Mouse (Mus musculus): ENCODE results near the gene Rnf149. TPM values are rescaled to one million over a fixed set of nuclear protein-coding genes. Genes with fewer than 3 reads are reported as not detected.

The Rnf149 gene
- polyA plus RNA-seq, 1 experiment = 16.6 TPM

GRCm38 (mm10) chr1:39536701-39537100 is 40.5 kb downstream of the Rnf149 start:
- no peak overlapping the region for H3K4me3 ChIP-seq (ENCODE audit: control insufficient read depth, insufficient read depth, low read length)
- H3K27ac ChIP-seq (ENCODE audit: control insufficient read depth, insufficient read depth, low read length) = no peak overlapping the region
- DNase-seq = no peak
- H3K27me3 ChIP-seq (ENCODE audit: control insufficient read depth, insufficient read depth, low read length) = no peaks in the 10 kb centered on the region
- 49% methylated on average over 7 of the region's 7 CpGs for WGBS
- peaks cover 31% of the 10 kb centered on the region for H3K36me3 ChIP-seq (ENCODE audit: control insufficient read depth, insufficient read depth, low read length)
- peaks cover 5% of the 10 kb centered on the region for H3K4me1 ChIP-seq (replicated peaks; ENCODE audit: control insufficient read depth, insufficient read depth, low read length)
- TF ChIP-seq CTCF (IDR thresholded peaks at IDR 0.05; ENCODE audit: borderline replicate concordance, control insufficient read depth, extremely low read depth, insufficient read depth, low read length, poor library complexity) = no peak
- no peak for TF ChIP-seq POLR2A (IDR thresholded peaks at IDR 0.05; ENCODE audit: control insufficient read depth, extremely low read depth, insufficient read depth, low read length, poor library complexity)

DNA sequence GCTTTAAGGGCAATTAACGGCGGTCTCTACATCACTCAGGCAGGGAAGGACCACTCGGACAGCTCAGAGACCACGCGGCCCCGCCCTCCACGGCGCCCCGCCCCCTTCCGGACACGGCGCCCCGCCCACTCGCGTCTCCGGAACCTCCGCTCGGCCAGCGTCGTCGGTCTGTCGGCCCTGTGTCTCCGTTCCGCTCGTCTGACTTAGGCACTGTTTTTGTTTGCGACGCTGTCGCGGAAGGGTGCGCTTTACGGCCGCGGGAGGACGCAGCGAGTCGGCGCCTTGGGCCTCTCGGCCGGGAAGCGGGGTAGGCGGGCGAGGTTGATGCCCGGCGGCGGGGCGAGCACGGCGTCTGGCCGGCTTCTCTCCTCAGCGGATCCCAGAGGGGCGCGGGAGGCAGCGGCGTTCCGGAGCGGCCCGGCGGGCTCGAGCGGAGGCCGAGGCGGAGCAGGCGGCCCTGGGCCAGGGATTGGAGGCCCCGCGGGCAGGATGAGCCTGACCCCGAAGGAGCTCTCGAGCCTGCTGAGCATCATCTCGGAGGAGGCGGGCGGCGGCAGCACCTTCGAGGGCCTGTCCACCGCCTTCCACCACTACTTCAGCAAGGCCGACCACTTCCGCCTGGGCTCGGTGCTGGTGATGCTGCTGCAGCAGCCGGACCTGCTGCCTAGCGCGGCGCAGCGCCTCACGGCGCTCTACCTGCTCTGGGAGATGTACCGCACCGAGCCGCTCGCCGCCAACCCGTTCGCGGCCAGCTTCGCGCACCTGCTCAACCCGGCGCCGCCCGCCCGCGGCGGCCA is 41.5 kb downstream of the Rnf149 start:
- H3K27me3 ChIP-seq (ENCODE audit: control insufficient read depth, insufficient read depth, low read length) = no peaks in the 10 kb centered on the region
- peaks cover 5% of the 10 kb centered on the region for H3K4me1 ChIP-seq (replicated peaks; ENCODE audit: control insufficient read depth, insufficient read depth, low read length)
- peak overlapping the region; percentile 67 for H3K4me3 ChIP-seq (ENCODE audit: control insufficient read depth, insufficient read depth, low read length)
- H3K27ac ChIP-seq (ENCODE audit: control insufficient read depth, insufficient read depth, low read length) = no peak overlapping the region
- peak; percentile 98 for DNase-seq
- under 1% methylated on average over 100 of the region's 100 CpGs for WGBS
- peak; percentile 49; the same call in 1 of the 2 replicates for TF ChIP-seq POLR2A (IDR thresholded peaks at IDR 0.05; ENCODE audit: control insufficient read depth, extremely low read depth, insufficient read depth, low read length, poor library complexity)
- no peak for TF ChIP-seq CTCF (IDR thresholded peaks at IDR 0.05; ENCODE audit: borderline replicate concordance, control insufficient read depth, extremely low read depth, insufficient read depth, low read length, poor library complexity)
- H3K36me3 ChIP-seq (ENCODE audit: control insufficient read depth, insufficient read depth, low read length) = peaks cover 27% of the 10 kb centered on the region

GRCm38 (mm10) chr1:39534831-39535230 is 42.4 kb downstream of the Rnf149 start, which contains the start of gene Cnot11:
Gene Cnot11 (plus strand): TSS chr1:39534992.
- peaks cover 5% of the 10 kb centered on the region for H3K4me1 ChIP-seq (replicated peaks; ENCODE audit: control insufficient read depth, insufficient read depth, low read length)
- no peak for DNase-seq
- WGBS = 66% methylated on average over 13 of the region's 13 CpGs
- no peak within 1 kb of the TSS for H3K27ac ChIP-seq (ENCODE audit: control insufficient read depth, insufficient read depth, low read length)
- H3K36me3 ChIP-seq (ENCODE audit: control insufficient read depth, insufficient read depth, low read length) = peaks cover 18% of the 10 kb centered on the region
- peak within 1 kb of the TSS; percentile 67 for H3K4me3 ChIP-seq (ENCODE audit: control insufficient read depth, insufficient read depth, low read length)
- TF ChIP-seq POLR2A (IDR thresholded peaks at IDR 0.05; ENCODE audit: control insufficient read depth, extremely low read depth, insufficient read depth, low read length, poor library complexity) = no peak
- TF ChIP-seq CTCF (IDR thresholded peaks at IDR 0.05; ENCODE audit: borderline replicate concordance, control insufficient read depth, extremely low read depth, insufficient read depth, low read length, poor library complexity) = no peak
- no peaks in the 10 kb centered on the region for H3K27me3 ChIP-seq (ENCODE audit: control insufficient read depth, insufficient read depth, low read length)

DNA sequence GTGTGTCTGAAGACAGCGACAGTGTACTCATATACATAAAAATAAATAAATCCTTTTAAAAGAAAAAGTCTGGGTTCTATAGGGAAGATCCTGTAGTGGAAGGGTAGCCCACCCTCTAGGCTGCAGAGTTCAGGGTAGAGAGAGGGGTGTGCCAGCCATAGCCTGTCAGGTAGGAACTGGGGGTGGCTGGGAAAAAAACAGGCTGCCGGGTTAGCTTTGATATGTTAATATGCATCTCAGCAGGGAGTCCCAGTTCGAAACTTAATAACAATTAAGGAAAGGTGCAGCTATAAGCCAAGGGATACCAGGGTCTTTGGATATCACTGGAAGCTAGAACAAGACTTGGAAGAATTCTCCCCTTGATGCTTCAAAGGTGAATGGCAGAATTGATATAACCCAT is 43.3 kb downstream of the Rnf149 start:
- 77% methylated on average over 3 of the region's 3 CpGs for WGBS
- H3K27ac ChIP-seq (ENCODE audit: control insufficient read depth, insufficient read depth, low read length) = no peak overlapping the region
- TF ChIP-seq POLR2A (IDR thresholded peaks at IDR 0.05; ENCODE audit: control insufficient read depth, extremely low read depth, insufficient read depth, low read length, poor library complexity) = no peak
- no peak for TF ChIP-seq CTCF (IDR thresholded peaks at IDR 0.05; ENCODE audit: borderline replicate concordance, control insufficient read depth, extremely low read depth, insufficient read depth, low read length, poor library complexity)
- no peak overlapping the region for H3K4me3 ChIP-seq (ENCODE audit: control insufficient read depth, insufficient read depth, low read length)
- DNase-seq = no peak
- peaks cover 5% of the 10 kb centered on the region for H3K4me1 ChIP-seq (replicated peaks; ENCODE audit: control insufficient read depth, insufficient read depth, low read length)
- H3K36me3 ChIP-seq (ENCODE audit: control insufficient read depth, insufficient read depth, low read length) = peaks cover 9% of the 10 kb centered on the region
- no peaks in the 10 kb centered on the region for H3K27me3 ChIP-seq (ENCODE audit: control insufficient read depth, insufficient read depth, low read length)

DNA sequence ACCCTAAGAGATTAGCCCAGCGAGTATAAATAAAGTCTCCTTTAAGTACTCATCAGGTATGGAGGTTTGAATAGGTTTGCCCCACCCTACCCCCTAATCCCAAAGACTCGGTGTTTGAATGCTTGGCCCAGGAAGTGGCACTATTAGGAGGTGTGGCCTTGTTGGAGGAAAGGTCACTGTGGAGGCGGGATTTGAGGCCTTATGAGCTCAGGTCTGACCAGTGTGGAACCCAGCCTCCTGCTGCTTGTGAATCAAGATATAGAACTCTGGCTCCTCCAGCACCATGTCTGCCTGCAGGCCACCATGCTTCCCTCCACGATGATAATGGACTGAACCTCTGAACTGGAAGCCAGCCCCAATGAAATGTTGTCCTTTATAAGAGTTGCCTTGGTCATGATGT is 46.2 kb downstream of the Rnf149 start:
- 92% methylated on average over 4 of the region's 4 CpGs for WGBS
- TF ChIP-seq CTCF (IDR thresholded peaks at IDR 0.05; ENCODE audit: borderline replicate concordance, control insufficient read depth, extremely low read depth, insufficient read depth, low read length, poor library complexity) = no peak
- no peak for TF ChIP-seq POLR2A (IDR thresholded peaks at IDR 0.05; ENCODE audit: control insufficient read depth, extremely low read depth, insufficient read depth, low read length, poor library complexity)
- H3K27me3 ChIP-seq (ENCODE audit: control insufficient read depth, insufficient read depth, low read length) = no peaks in the 10 kb centered on the region

DNA sequence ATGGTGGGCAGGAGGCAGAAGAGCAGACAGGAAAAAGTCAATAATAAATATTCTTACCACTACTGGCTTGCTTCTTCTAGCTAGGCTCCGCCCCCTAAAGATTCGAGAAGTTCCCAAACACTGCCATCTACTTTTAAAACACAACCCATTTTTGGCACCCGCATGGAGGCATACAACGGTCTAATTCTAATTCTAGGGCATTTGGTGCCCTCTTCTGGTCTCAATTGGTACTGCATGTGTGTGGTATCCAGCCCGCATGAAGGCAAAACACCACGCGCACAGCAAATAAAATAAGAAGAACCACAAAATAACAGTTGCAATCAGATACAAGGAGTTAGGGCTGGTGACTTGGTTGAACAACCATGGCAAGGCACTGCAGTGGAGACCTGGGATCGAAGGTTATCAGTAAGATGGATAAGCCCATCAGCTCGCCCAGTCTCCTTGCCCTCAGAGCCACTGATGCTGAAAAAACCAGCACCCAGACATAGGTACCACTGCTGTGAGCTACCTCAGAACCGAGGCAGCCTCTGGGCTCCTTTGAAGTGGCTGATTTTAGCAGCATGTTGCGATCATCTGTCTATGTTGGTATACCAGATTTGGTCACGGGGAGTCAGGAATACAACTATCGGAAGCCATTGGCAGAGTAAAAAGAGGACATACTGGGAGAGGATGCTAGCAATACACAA is 46.8 kb downstream of the Rnf149 start:
- no peak overlapping the region for H3K4me3 ChIP-seq (ENCODE audit: control insufficient read depth, insufficient read depth, low read length)
- peak; percentile 79 for DNase-seq
- H3K27ac ChIP-seq (ENCODE audit: control insufficient read depth, insufficient read depth, low read length) = no peak overlapping the region
- H3K36me3 ChIP-seq (ENCODE audit: control insufficient read depth, insufficient read depth, low read length) = no peaks in the 10 kb centered on the region
- TF ChIP-seq POLR2A (IDR thresholded peaks at IDR 0.05; ENCODE audit: control insufficient read depth, extremely low read depth, insufficient read depth, low read length, poor library complexity) = no peak
- no peak for TF ChIP-seq CTCF (IDR thresholded peaks at IDR 0.05; ENCODE audit: borderline replicate concordance, control insufficient read depth, extremely low read depth, insufficient read depth, low read length, poor library complexity)
- H3K27me3 ChIP-seq (ENCODE audit: control insufficient read depth, insufficient read depth, low read length) = no peaks in the 10 kb centered on the region
- H3K4me1 ChIP-seq (replicated peaks; ENCODE audit: control insufficient read depth, insufficient read depth, low read length) = no peaks in the 10 kb centered on the region
- WGBS = 40% methylated on average over 13 of the region's 13 CpGs

More for the DNA sequence above, 46.2 kb downstream of the Rnf149 start:
- Histone ChIP-seq H3K4me3 (ENCODE audit: control insufficient read depth, insufficient read depth, low read length) (no peak overlapping the region), H3K36me3 (ENCODE audit: control insufficient read depth, insufficient read depth, low read length) (no peaks in the 10 kb centered on the region), H3K27ac (ENCODE audit: control insufficient read depth, insufficient read depth, low read length) (no peak overlapping the region), H3K4me1 (replicated peaks; ENCODE audit: control insufficient read depth, insufficient read depth, low read length) (no peaks in the 10 kb centered on the region)
- no peak for DNase-seq
